Mouse (Mus musculus): ENCODE measurements at regions not wholly inside any gene's neighbourhood (a gene's known extent, or its start where the extent isn't known, plus 50 kb on each side); places are given as distances from the start of the nearest gene placed in this dataset.

GRCm38 (mm10) chr11:19729031-19729430 lies 195.1 kb upstream of the Spred2 start:
- no peak overlapping the region for H3K27ac ChIP-seq (ENCODE audit: low read length)
- 79% methylated on average over 8 of the region's 8 CpGs for WGBS
- H3K4me2 ChIP-seq (replicated peaks; ENCODE audit: low read depth, low read length), result no peak overlapping the region
- H3K4me3 ChIP-seq (ENCODE audit: low read depth, low read length), result no peak overlapping the region
- no peaks in the 10 kb centered on the region for H3K4me1 ChIP-seq (ENCODE audit: insufficient read depth, low read depth, low read length)
- H3K9me3 ChIP-seq (ENCODE audit: low read length), result no peaks in the 10 kb centered on the region
- no peaks in the 10 kb centered on the region for H3K27me3 ChIP-seq (replicated peaks; ENCODE audit: insufficient read depth, low read length)
- no peak for DNase-seq (ENCODE audit: low spot score)
- no peaks in the 10 kb centered on the region for H3K36me3 ChIP-seq (ENCODE audit: insufficient read depth, low read length)
- TF ChIP-seq EP300 (IDR thresholded peaks at IDR 0.05), result no peak
- no peak for TF ChIP-seq CTCF (IDR thresholded peaks at IDR 0.05)
- no peak overlapping the region for H3K9ac ChIP-seq (replicated peaks; ENCODE audit: low read depth)
- ATAC-seq, result no peak

GRCm38 (mm10) chr11:19730747-19731146 lies 193.4 kb upstream of the Spred2 start:
- no peak overlapping the region for H3K4me2 ChIP-seq (replicated peaks; ENCODE audit: low read depth, low read length)
- TF ChIP-seq EP300 (IDR thresholded peaks at IDR 0.05) (no peak), CTCF (IDR thresholded peaks at IDR 0.05) (no peak)
- no peaks in the 10 kb centered on the region for H3K4me1 ChIP-seq (ENCODE audit: insufficient read depth, low read depth, low read length)
- H3K4me3 ChIP-seq (ENCODE audit: low read depth, low read length), result no peak overlapping the region
- no peaks in the 10 kb centered on the region for H3K9me3 ChIP-seq (ENCODE audit: low read length)
- H3K27ac ChIP-seq (ENCODE audit: low read length), result no peak overlapping the region
- no peak for ATAC-seq
- H3K27me3 ChIP-seq (replicated peaks; ENCODE audit: insufficient read depth, low read length), result no peaks in the 10 kb centered on the region
- DNase-seq (ENCODE audit: low spot score), result no peak
- H3K9ac ChIP-seq (replicated peaks; ENCODE audit: low read depth), result no peak overlapping the region
- WGBS, result 81% methylated on average over 5 of the region's 5 CpGs
- no peaks in the 10 kb centered on the region for H3K36me3 ChIP-seq (ENCODE audit: insufficient read depth, low read length)

GRCm38 (mm10) chr11:19736076-19736475 lies 188.1 kb upstream of the Spred2 start:
- 73% methylated on average over 7 of the region's 7 CpGs for WGBS
- Histone ChIP-seq H3K27me3 (replicated peaks; ENCODE audit: insufficient read depth, low read length) (no peaks in the 10 kb centered on the region), H3K36me3 (ENCODE audit: insufficient read depth, low read length) (no peaks in the 10 kb centered on the region), H3K9me3 (ENCODE audit: low read length) (no peaks in the 10 kb centered on the region), H3K27ac (ENCODE audit: low read length) (no peak overlapping the region), H3K4me2 (replicated peaks; ENCODE audit: low read depth, low read length) (no peak overlapping the region), H3K4me3 (ENCODE audit: low read depth, low read length) (no peak overlapping the region), H3K9ac (replicated peaks; ENCODE audit: low read depth) (no peak overlapping the region), H3K4me1 (ENCODE audit: insufficient read depth, low read depth, low read length) (peaks cover 8% of the 10 kb centered on the region; the same call in 1 of the 2 replicates)
- ATAC-seq (peak; percentile 36), DNase-seq (ENCODE audit: low spot score) (peak; percentile 27)
- TF ChIP-seq CTCF (IDR thresholded peaks at IDR 0.05) (no peak), EP300 (IDR thresholded peaks at IDR 0.05) (no peak)

- TF ChIP-seq CTCF (IDR thresholded peaks at IDR 0.05), result no peak
- no peak for TF ChIP-seq EP300 (IDR thresholded peaks at IDR 0.05)
- WGBS, result 73% methylated on average over 7 of the region's 7 CpGs
- H3K4me1 ChIP-seq (ENCODE audit: insufficient read depth, low read depth, low read length), result peaks cover 8% of the 10 kb centered on the region; the same call in 1 of the 2 replicates
- H3K9ac ChIP-seq (replicated peaks; ENCODE audit: low read depth), result no peak overlapping the region
- no peaks in the 10 kb centered on the region for H3K36me3 ChIP-seq (ENCODE audit: insufficient read depth, low read length)
- H3K27me3 ChIP-seq (replicated peaks; ENCODE audit: insufficient read depth, low read length), result no peaks in the 10 kb centered on the region
- no peak; the same call in 1 of the 2 replicates for ATAC-seq
- no peak overlapping the region for H3K27ac ChIP-seq (ENCODE audit: low read length)
- H3K9me3 ChIP-seq (ENCODE audit: low read length), result no peaks in the 10 kb centered on the region
- H3K4me2 ChIP-seq (replicated peaks; ENCODE audit: low read depth, low read length), result no peak overlapping the region
- H3K4me3 ChIP-seq (ENCODE audit: low read depth, low read length), result no peak overlapping the region
- no peak for DNase-seq (ENCODE audit: low spot score)
Observed at GRCm38 (mm10) chr11:19736926-19737325, 187.2 kb upstream of the Spred2 start.

- H3K27me3 ChIP-seq (replicated peaks; ENCODE audit: insufficient read depth, low read length), result no peaks in the 10 kb centered on the region
- DNase-seq (ENCODE audit: low spot score) (peak; percentile 76), ATAC-seq (peak; percentile 78)
- H3K4me2 ChIP-seq (replicated peaks; ENCODE audit: low read depth, low read length), result no peak overlapping the region
- H3K9ac ChIP-seq (replicated peaks; ENCODE audit: low read depth), result no peak overlapping the region
- peak; percentile 42 for TF ChIP-seq EP300 (IDR thresholded peaks at IDR 0.05)
- TF ChIP-seq CTCF (IDR thresholded peaks at IDR 0.05), result no peak
- H3K4me1 ChIP-seq (ENCODE audit: insufficient read depth, low read depth, low read length), result peaks cover 8% of the 10 kb centered on the region; the same call in 1 of the 2 replicates
- H3K9me3 ChIP-seq (ENCODE audit: low read length), result no peaks in the 10 kb centered on the region
- no peak overlapping the region for H3K4me3 ChIP-seq (ENCODE audit: low read depth, low read length)
- 35% methylated on average over 5 of the region's 5 CpGs for WGBS
- no peak overlapping the region for H3K27ac ChIP-seq (ENCODE audit: low read length)
- no peaks in the 10 kb centered on the region for H3K36me3 ChIP-seq (ENCODE audit: insufficient read depth, low read length)
Observed at GRCm38 (mm10) chr11:19737331-19737730, 186.8 kb upstream of the Spred2 start.

- TF ChIP-seq CTCF (IDR thresholded peaks at IDR 0.05), result no peak
Observed at GRCm38 (mm10) chr11:19737807-19738206, 186.4 kb upstream of the Spred2 start.

More at GRCm38 (mm10) chr11:19737807-19738206, 186.4 kb upstream of the Spred2 start:
- 61% methylated on average over 5 of the region's 5 CpGs for WGBS
- H3K9ac ChIP-seq (replicated peaks; ENCODE audit: low read depth), result no peak overlapping the region
- no peak overlapping the region for H3K4me3 ChIP-seq (ENCODE audit: low read depth, low read length)
- no peaks in the 10 kb centered on the region for H3K36me3 ChIP-seq (ENCODE audit: insufficient read depth, low read length)
- H3K27me3 ChIP-seq (replicated peaks; ENCODE audit: insufficient read depth, low read length), result no peaks in the 10 kb centered on the region
- no peak overlapping the region for H3K4me2 ChIP-seq (replicated peaks; ENCODE audit: low read depth, low read length)
- no peak overlapping the region; the same call in 1 of the 2 replicates for H3K27ac ChIP-seq (ENCODE audit: low read length)
- H3K4me1 ChIP-seq (ENCODE audit: insufficient read depth, low read depth, low read length), result peaks cover 8% of the 10 kb centered on the region; the same call in 1 of the 2 replicates
- ATAC-seq, result no peak
- H3K9me3 ChIP-seq (ENCODE audit: low read length), result no peaks in the 10 kb centered on the region
- DNase-seq (ENCODE audit: low spot score), result no peak
